Mouse (Mus musculus) stomach, postnatal 0 days (tissue): ENCODE results near the gene Apobr. TPM values are rescaled to one million over a fixed set of nuclear protein-coding genes. Genes with fewer than 3 reads are reported as not detected.

ENCODE experiments used
- ATAC-seq: fragments of 200-750 bp; cut with Nextera tagmentation; 2 replicates; pipeline ENCODE4 v1.8.0; 2017; ENCODE audit not compliant: low FRiP score, low TSS enrichment
- DNase-seq: peaks from one replicate; pipeline ENCODE4 v3.0.0-alpha.2; 2016; ENCODE audit warnings: low spot score
- H3K27ac ChIP-seq: fragments of 300-500 bp; sonication (generic); replicated peaks from 2 replicates; pipeline ENCODE4 v1.5.1; 2014; ENCODE audit warnings: mild to moderate bottlenecking, control low read depth
- H3K27me3 ChIP-seq: fragments of 300-500 bp; sonication (generic); 2 replicates; pipeline ENCODE4 v1.6.1; 2014; ENCODE audit warnings: low read length; ENCODE audit not compliant: control insufficient read depth, insufficient read depth
- H3K36me3 ChIP-seq: fragments of 300-500 bp; sonication (generic); 2 replicates; pipeline ENCODE4 v1.6.1; 2014; ENCODE audit warnings: low read length, mixed read lengths; ENCODE audit not compliant: control insufficient read depth, insufficient read depth
- H3K4me1 ChIP-seq: fragments of 300-500 bp; sonication (generic); replicated peaks from 2 replicates; pipeline ENCODE4 v1.6.1; 2014; ENCODE audit warnings: antibody characterized with exemption; ENCODE audit not compliant: control insufficient read depth, insufficient read depth
- H3K4me2 ChIP-seq: fragments of 300-500 bp; sonication (generic); replicated peaks from 2 replicates; pipeline ENCODE4 v1.6.1; 2014; ENCODE audit warnings: low read depth, mild to moderate bottlenecking, control low read depth, moderate library complexity
- H3K4me3 ChIP-seq: fragments of 300-500 bp; sonication (generic); 2 replicates; pipeline ENCODE4 v1.5.1; 2014; ENCODE audit warnings: low read depth, low read length, control low read depth
- H3K9ac ChIP-seq: fragments of 300-500 bp; sonication (generic); 2 replicates; pipeline ENCODE4 v1.6.1; 2014; ENCODE audit warnings: mild to moderate bottlenecking, low read length, control low read depth, mixed read lengths
- H3K9me3 ChIP-seq: fragments of 300-500 bp; sonication (generic); 2 replicates; pipeline ENCODE4 v1.6.1; 2016; ENCODE audit warnings: low read length; ENCODE audit not compliant: control insufficient read depth
- CTCF ChIP-seq: IDR thresholded peaks from 2 replicates; pipeline ENCODE4 v1.5.1; 2016; ENCODE audit warnings: antibody characterized with exemption, low read depth, mild to moderate bottlenecking, moderate library complexity
- EP300 ChIP-seq: optimal IDR thresholded peaks from 2 replicates; pipeline ENCODE3; 2016; ENCODE audit warnings: antibody characterized with exemption
- WGBS: fragments of 180-500 bp; shearing (Covaris S2); extraction: QIAGEN DNeasy Blood & Tissue Kit; methylation state at CpG from one replicate; pipeline ENCODE4 v1.1.7; 2014; 5-methylcytosine and 5-hydroxymethylcytosine counted together
- polyA plus RNA-seq: library from polyadenylated mRNA; unstranded; fragments of >200 nt; fragmentation: Nextera tagmentation; extraction: Ambion mirVana; gene quantifications from 2 replicates; pipeline ENCODE4 v1.2.1, GENCODE M21; 2015

Apobr gene
- polyA plus RNA-seq, 1 experiment from 2014 or later: 0.46 TPM

GRCm38 (mm10) chr7:126602650-126603049 lies 17.9 kb downstream of the Apobr start:
- no peak overlapping the region for H3K9ac ChIP-seq
- H3K9me3 ChIP-seq: no peaks in the 10 kb centered on the region
- ATAC-seq: no peak
- 82% methylated on average over 3 of the region's 3 CpGs for WGBS
- no peaks in the 10 kb centered on the region for H3K4me1 ChIP-seq
- H3K4me2 ChIP-seq: no peak overlapping the region
- no peak overlapping the region for H3K4me3 ChIP-seq
- TF ChIP-seq CTCF (no peak), EP300 (no peak)
- H3K36me3 ChIP-seq: no peaks in the 10 kb centered on the region
- no peak for DNase-seq
- no peak overlapping the region for H3K27ac ChIP-seq
- no peaks in the 10 kb centered on the region for H3K27me3 ChIP-seq

- H3K9ac ChIP-seq: no peak overlapping the region
- no peaks in the 10 kb centered on the region for H3K27me3 ChIP-seq
- 61% methylated on average over 5 of the region's 5 CpGs for WGBS
- TF ChIP-seq EP300 (no peak), CTCF (no peak)
- no peak overlapping the region for H3K4me3 ChIP-seq
- DNase-seq: no peak
- no peaks in the 10 kb centered on the region for H3K36me3 ChIP-seq
- peak overlapping the region; percentile 61 for H3K27ac ChIP-seq
- H3K9me3 ChIP-seq: no peaks in the 10 kb centered on the region
- ATAC-seq: no peak
- no peaks in the 10 kb centered on the region for H3K4me1 ChIP-seq
- H3K4me2 ChIP-seq: no peak overlapping the region
Measured at GRCm38 (mm10) chr7:126606611-126607010, 21.9 kb downstream of the Apobr start.

- H3K36me3 ChIP-seq: no peaks in the 10 kb centered on the region
- no peak overlapping the region for H3K9ac ChIP-seq
- no peak overlapping the region for H3K4me2 ChIP-seq
- no peak overlapping the region for H3K4me3 ChIP-seq
- TF ChIP-seq EP300 (no peak), CTCF (no peak)
- 45% methylated on average over 3 of the region's 3 CpGs for WGBS
- H3K27me3 ChIP-seq: no peaks in the 10 kb centered on the region
- no peaks in the 10 kb centered on the region for H3K9me3 ChIP-seq
- DNase-seq: no peak
- H3K4me1 ChIP-seq: no peaks in the 10 kb centered on the region
- ATAC-seq: peak; percentile 61; the same call in 1 of the 2 replicates
- H3K27ac ChIP-seq: peak overlapping the region; percentile 45; the same call in 1 of the 2 replicates
Measured at GRCm38 (mm10) chr7:126607064-126607463, 22.3 kb downstream of the Apobr start.

GRCm38 (mm10) chr7:126607796-126608195 lies 23.1 kb downstream of the Apobr start:
- no peak for DNase-seq
- no peak overlapping the region for H3K9ac ChIP-seq
- no peak for TF ChIP-seq CTCF
- TF ChIP-seq EP300: no peak
- no peak overlapping the region for H3K4me2 ChIP-seq
- H3K4me1 ChIP-seq: no peaks in the 10 kb centered on the region
- ATAC-seq: no peak
- no peak overlapping the region for H3K27ac ChIP-seq
- H3K4me3 ChIP-seq: no peak overlapping the region
- no peaks in the 10 kb centered on the region for H3K27me3 ChIP-seq
- H3K9me3 ChIP-seq: no peaks in the 10 kb centered on the region
- 77% methylated on average over 5 of the region's 5 CpGs for WGBS
- H3K36me3 ChIP-seq: no peaks in the 10 kb centered on the region

- no peak for ATAC-seq
- DNase-seq: no peak
Measured at GRCm38 (mm10) chr7:126612736-126613135, 28.0 kb downstream of the Apobr start.

GRCm38 (mm10) chr7:126616707-126617106 lies 32.0 kb downstream of the Apobr start:
- Histone ChIP-seq H3K9ac (no peak overlapping the region), H3K4me2 (no peak overlapping the region), H3K4me1 (no peaks in the 10 kb centered on the region), H3K4me3 (no peak overlapping the region), H3K27ac (no peak overlapping the region), H3K27me3 (no peaks in the 10 kb centered on the region), H3K9me3 (no peaks in the 10 kb centered on the region), H3K36me3 (no peaks in the 10 kb centered on the region)
- no peak for TF ChIP-seq CTCF
- no peak for TF ChIP-seq EP300
- WGBS: 66% methylated on average over 3 of the region's 3 CpGs
- DNase-seq (no peak), ATAC-seq (no peak)

More at GRCm38 (mm10) chr7:126612736-126613135, 28.0 kb downstream of the Apobr start:
- 81% methylated on average over 3 of the region's 3 CpGs for WGBS
- TF ChIP-seq CTCF (no peak), EP300 (no peak)
- H3K4me1 ChIP-seq: no peaks in the 10 kb centered on the region
- H3K27ac ChIP-seq: no peak overlapping the region
- no peak overlapping the region for H3K4me2 ChIP-seq
- no peak overlapping the region for H3K4me3 ChIP-seq
- no peak overlapping the region for H3K9ac ChIP-seq
- H3K36me3 ChIP-seq: no peaks in the 10 kb centered on the region
- no peaks in the 10 kb centered on the region for H3K9me3 ChIP-seq
- no peaks in the 10 kb centered on the region for H3K27me3 ChIP-seq
